Mouse (Mus musculus): ENCODE data around the gene Musk.

DNA sequence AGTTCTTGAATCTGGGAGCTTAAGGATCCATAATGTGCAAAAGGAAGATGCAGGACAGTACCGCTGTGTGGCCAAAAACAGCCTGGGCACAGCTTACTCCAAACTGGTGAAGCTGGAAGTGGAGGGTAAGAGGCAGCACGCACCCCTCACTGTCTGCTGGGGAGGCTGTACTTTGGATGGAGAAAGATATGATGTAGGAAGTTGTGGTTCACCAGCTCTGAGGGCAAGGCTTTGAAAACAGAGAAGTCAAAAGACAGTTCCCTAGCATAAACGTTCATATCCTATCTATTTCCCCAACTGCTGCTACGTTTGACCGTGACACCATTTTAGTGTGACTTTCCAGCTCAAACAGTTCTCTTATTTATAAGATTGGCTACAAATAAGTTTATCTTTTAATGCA is 18.1 kb downstream of the Musk start:
- TF ChIP-seq CTCF (IDR thresholded peaks at IDR 0.05; ENCODE audit: borderline replicate concordance, insufficient read depth, low read depth, low read length) (no peak), POLR2A (IDR thresholded peaks at IDR 0.05; ENCODE audit: borderline replicate concordance, insufficient read depth, low read length) (no peak)
